In the genomic region with DNA sequence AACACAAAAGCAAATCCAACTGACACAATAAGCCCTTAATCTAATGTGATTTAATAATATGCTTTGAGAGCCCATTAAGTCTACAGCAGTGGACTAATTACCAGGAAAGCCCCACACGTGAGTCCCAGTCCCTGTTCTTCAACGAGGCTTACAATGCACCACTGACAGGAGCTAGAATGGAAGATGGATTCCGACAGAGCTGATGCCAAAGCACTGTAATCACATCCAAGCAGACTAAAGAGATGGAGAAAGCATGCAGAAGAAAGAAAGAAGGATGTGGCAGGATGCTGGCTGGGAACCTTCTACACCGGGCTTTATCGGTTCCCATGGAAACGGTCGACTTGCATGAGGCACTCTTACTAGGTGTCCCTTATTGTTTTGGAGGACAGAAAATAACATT, we compare ENCODE assay signal across 11 mouse cellular contexts.
A peak's percentile ranks its signal among the peaks of the same experiment; 100 is the strongest.
DNase-seq lines count a peak whose midpoint lies in the region; ATAC-seq and TF ChIP-seq lines count a peak whose summit lies in the region.
"Had no signal": no experiment of that assay in that cellular context is flagged by ENCODE, and none has a peak within 500 bp of the region (broad histone marks: within the 10 kb centered on the region; RNA-seq: fewer than 3 reads in every experiment).

No protein-coding gene starts in this region.

- peak overlapping the region; percentile 49; the same call in 1 of the 2 replicates for H3K27ac ChIP-seq in midbrain, embryonic 14.5 days (replicated peaks; ENCODE audit: low read depth, low read length)
- H3K27ac ChIP-seq in intestine, postnatal 0 days (ENCODE audit: low read depth, low read length), result no peak overlapping the region

- no peaks in the 10 kb centered on the region for H3K36me3 ChIP-seq in midbrain, embryonic 14.5 days (ENCODE audit: control insufficient read depth, insufficient read depth, low read length)
- H3K36me3 ChIP-seq in intestine, postnatal 0 days (ENCODE audit: control insufficient read depth, insufficient read depth), result no peaks in the 10 kb centered on the region

- peak; percentile 7 for DNase-seq in MN1 (ENCODE audit: low spot score)
- peak; percentile 31 for DNase-seq in embryo, embryonic 9.5 days (ENCODE audit: extremely low spot score)
- peak; percentile 1 for DNase-seq in forelimb bud, embryonic 11.5 days (ENCODE audit: low read depth, low spot score)
- peak; percentile 83 for DNase-seq in midbrain, embryonic 14.5 days
- no peak for DNase-seq in lung, postnatal 10 days
- no peak for DNase-seq in thymus, adult 18-20 months
- DNase-seq in layer of hippocampus, adult 11-12 months (ENCODE audit: low spot score), result no peak
- DNase-seq: cerebellum, postnatal 36 days; kidney, adult 8-10 months; liver had no signal

- H3K9me3 ChIP-seq in midbrain, embryonic 14.5 days (ENCODE audit: control insufficient read depth, low read length), result no peaks in the 10 kb centered on the region
- no peaks in the 10 kb centered on the region for H3K9me3 ChIP-seq in intestine, postnatal 0 days (ENCODE audit: control insufficient read depth)

- H3K4me1 ChIP-seq in midbrain, embryonic 14.5 days (ENCODE audit: control insufficient read depth, insufficient read depth, low read length), result peaks cover 8% of the 10 kb centered on the region; the same call in 1 of the 2 replicates
- H3K4me1 ChIP-seq in intestine, postnatal 0 days (replicated peaks; ENCODE audit: control insufficient read depth, insufficient read depth, low read length), result no peaks in the 10 kb centered on the region

- H3K4me2 ChIP-seq in midbrain, embryonic 14.5 days (ENCODE audit: low read length), result no peak overlapping the region
- H3K4me2 ChIP-seq in intestine, postnatal 0 days (replicated peaks; ENCODE audit: low read depth), result no peak overlapping the region

- peak; percentile 82 for ATAC-seq in midbrain, embryonic 14.5 days (ENCODE audit: low FRiP score, low TSS enrichment)
- ATAC-seq in intestine, postnatal 0 days, result no peak

- no peak overlapping the region for H3K9ac ChIP-seq in midbrain, embryonic 14.5 days (replicated peaks; ENCODE audit: low read length)
- H3K9ac ChIP-seq in intestine, postnatal 0 days (ENCODE audit: low read depth, low read length), result no peak overlapping the region

- whole genome bisulfite sequencing in midbrain, embryonic 14.5 days, result 11% methylated on average over 7 of the region's 7 CpGs
- 59% methylated on average over 7 of the region's 7 CpGs for WGBS in intestine, postnatal 0 days

- TF ChIP-seq CTCF in intestine, postnatal 0 days (IDR thresholded peaks at IDR 0.05; ENCODE audit: low read depth), result no peak

- H3K27me3 ChIP-seq in midbrain, embryonic 14.5 days (ENCODE audit: control insufficient read depth, insufficient read depth, low read length), result no peaks in the 10 kb centered on the region
- H3K27me3 ChIP-seq in intestine, postnatal 0 days (replicated peaks; ENCODE audit: control insufficient read depth, insufficient read depth, low read length), result no peaks in the 10 kb centered on the region

- no peak overlapping the region for H3K4me3 ChIP-seq in midbrain, embryonic 14.5 days (replicated peaks; ENCODE audit: low read depth, low read length)
- no peak overlapping the region for H3K4me3 ChIP-seq in intestine, postnatal 0 days (ENCODE audit: low read depth, low read length)

Comparison
In these comparisons a context has a peak if more than half of its experiments do, and no peak if none do; other contexts are left out.
1. DNase-seq: peak in MN1 (single experiment), embryo, embryonic 9.5 days (single experiment), forelimb bud, embryonic 11.5 days (single experiment) and midbrain, embryonic 14.5 days (single experiment); none in lung, postnatal 10 days (single experiment), thymus, adult 18-20 months (0 of 2) and layer of hippocampus, adult 11-12 months (single experiment).